Mouse (Mus musculus) heart, embryonic 14.5 days (tissue): ENCODE results near the gene Slc25a11. TPM values are rescaled to one million over a fixed set of nuclear protein-coding genes. Genes with fewer than 3 reads are reported as not detected.
A peak's percentile ranks its signal among the peaks of the same experiment; 100 is the strongest.

ENCODE experiments used
- ATAC-seq: fragments of 200-750 bp; cut with Nextera tagmentation; 2 replicates; pipeline ENCODE4 v1.8.0; 2017; ENCODE audit warnings: low read depth, moderate TSS enrichment; ENCODE audit not compliant: insufficient number of reproducible peaks, insufficient read depth, low FRiP score
- H3K27ac ChIP-seq, 2 experiments: fragments of 200-500 bp in 1 of 2; fragments of 300-500 bp in 1 of 2; sonication (generic) in 1 of 2; replicated peaks in 1 of 2; 2 replicates each; pipeline ENCODE4 v1.5.1; 2012 to 2014; ENCODE audit warnings: low read depth in 2 of 2, low read length in 2 of 2, control low read depth in 1 of 2, mild to moderate bottlenecking in 1 of 2, mixed read lengths in 1 of 2; ENCODE audit not compliant: control insufficient read depth in 1 of 2, insufficient read depth in 1 of 2
- H3K27me3 ChIP-seq: fragments of 300-500 bp; sonication (generic); 2 replicates; pipeline ENCODE4 v1.6.1; 2014; ENCODE audit warnings: mild to moderate bottlenecking, low read length, control low read depth; ENCODE audit not compliant: control insufficient read depth, insufficient read depth
- H3K36me3 ChIP-seq: fragments of 300-500 bp; sonication (generic); 2 replicates; pipeline ENCODE4 v1.6.1; 2014; ENCODE audit warnings: mild to moderate bottlenecking, control low read depth, low read length, mixed read lengths; ENCODE audit not compliant: control insufficient read depth, insufficient read depth
- H3K4me1 ChIP-seq, 2 experiments: fragments of 200-500 bp in 1 of 2; fragments of 300-500 bp in 1 of 2; sonication (generic) in 1 of 2; 2 replicates each; pipeline ENCODE4 v1.6.1; 2012 to 2014; ENCODE audit warnings: low read length in 2 of 2, control low read depth in 1 of 2, mixed read lengths in 1 of 2; ENCODE audit not compliant: control insufficient read depth in 2 of 2, insufficient read depth in 2 of 2
- H3K4me2 ChIP-seq: fragments of 300-500 bp; sonication (generic); 2 replicates; pipeline ENCODE4 v1.6.1; 2014; ENCODE audit warnings: mild to moderate bottlenecking, low read length
- H3K4me3 ChIP-seq, 2 experiments: fragments of 200-500 bp in 1 of 2; fragments of 300-500 bp in 1 of 2; sonication (generic) in 1 of 2; 2 replicates each; pipeline ENCODE4 v1.5.1; 2012 to 2014; ENCODE audit warnings: low read length in 2 of 2, mild to moderate bottlenecking in 2 of 2, control low read depth in 1 of 2, low read depth in 1 of 2, moderate library complexity in 1 of 2; ENCODE audit not compliant: control insufficient read depth in 1 of 2, insufficient read depth in 1 of 2
- H3K9ac ChIP-seq: fragments of 300-500 bp; sonication (generic); 2 replicates; pipeline ENCODE4 v1.6.1; 2014; ENCODE audit warnings: mild to moderate bottlenecking, low read length
- H3K9me3 ChIP-seq: fragments of 300-500 bp; sonication (generic); 2 replicates; pipeline ENCODE4 v1.6.1; 2016; ENCODE audit warnings: low read length, control low read depth; ENCODE audit not compliant: control insufficient read depth
- WGBS: fragments of 180-500 bp; shearing (Covaris S2); extraction: QIAGEN DNeasy Blood & Tissue Kit; methylation state at CpG from one replicate; pipeline ENCODE4 v1.1.7; 2014; 5-methylcytosine and 5-hydroxymethylcytosine counted together
- polyA plus RNA-seq: library from polyadenylated mRNA; unstranded; fragments of >200 nt; fragmentation: Nextera tagmentation; extraction: Ambion mirVana; gene quantifications from 2 replicates; pipeline ENCODE4 v1.2.1, GENCODE M21; 2014

Gene Slc25a11
- polyA plus RNA-seq, 1 experiment from 2014 or later = 290 TPM

- Histone ChIP-seq H3K27ac (no peak overlapping the region), H3K4me2 (no peak overlapping the region), H3K9ac (no peak overlapping the region), H3K9me3 (no peaks in the 10 kb centered on the region), H3K27me3 (no peaks in the 10 kb centered on the region), H3K4me3 (no peak overlapping the region), H3K36me3 (peaks cover 26% of the 10 kb centered on the region), H3K4me1 (peaks cover 10 to 11% of the 10 kb centered on the region in 2 experiments)
- ATAC-seq = no peak
- 79% methylated on average over 8 of the region's 8 CpGs for WGBS
Measured at GRCm38 (mm10) chr11:70639976-70640375, 7.3 kb downstream of the Slc25a11 start.

GRCm38 (mm10) chr11:70638714-70639278 is 8.5 kb downstream of the Slc25a11 start, which contains the start of gene Gp1ba:
Gene Gp1ba, plus strand, starts transcription at chr11:70639122.
- no peaks in the 10 kb centered on the region for H3K27me3 ChIP-seq
- H3K27ac ChIP-seq = peak within 1 kb of the TSS; percentile 68 to 77
- WGBS = 0% methylated on average over 5 of the region's 5 CpGs
- no peak within 1 kb of the TSS for H3K4me2 ChIP-seq
- H3K9me3 ChIP-seq = no peaks in the 10 kb centered on the region
- no peak for ATAC-seq
- H3K36me3 ChIP-seq = peaks cover 14% of the 10 kb centered on the region
- H3K9ac ChIP-seq = no peak within 1 kb of the TSS; the same call in 1 of the 2 replicates
- H3K4me3 ChIP-seq = no peak within 1 kb of the TSS
- peaks cover 10 to 11% of the 10 kb centered on the region in 2 experiments for H3K4me1 ChIP-seq

- Histone ChIP-seq H3K9me3 (no peaks in the 10 kb centered on the region), H3K36me3 (peaks cover 9% of the 10 kb centered on the region), H3K4me1 (peaks cover 10 to 11% of the 10 kb centered on the region in 2 experiments), H3K27ac (peak overlapping the region; percentile 57 to 68), H3K9ac (no peak overlapping the region; the same call in 1 of the 2 replicates), H3K4me3 (no peak overlapping the region), H3K27me3 (no peaks in the 10 kb centered on the region), H3K4me2 (no peak overlapping the region)
- 56% methylated on average over 1 of the region's 1 CpGs for WGBS
- ATAC-seq = no peak
Measured at GRCm38 (mm10) chr11:70638293-70638692, 9.0 kb downstream of the Slc25a11 start.

DNA sequence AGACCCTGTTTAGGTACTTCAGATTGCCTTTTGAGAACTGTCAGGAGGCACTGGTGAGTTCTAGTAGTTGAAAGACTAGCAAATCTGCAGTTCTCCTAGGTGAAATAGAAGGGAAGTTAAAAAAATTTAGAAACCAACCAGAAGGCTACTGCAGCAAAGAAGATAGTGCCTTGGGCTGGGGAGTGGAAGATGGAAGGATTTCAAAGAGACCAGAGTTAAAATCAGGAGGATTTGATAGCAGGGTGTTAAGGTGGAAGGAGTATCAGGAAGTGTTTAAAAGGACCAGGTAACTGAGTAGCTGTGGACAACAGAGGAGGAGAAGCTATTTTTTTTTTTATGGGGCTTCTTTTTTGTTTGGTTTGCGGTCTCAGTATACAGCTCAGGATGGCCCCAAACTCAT is 9.5 kb downstream of the Slc25a11 start:
- no peak for ATAC-seq
- Histone ChIP-seq H3K4me2 (no peak overlapping the region), H3K27ac (peak overlapping the region in 1 of 2 experiments; percentile 68; a peak in 1 of 4 replicates), H3K4me1 (peaks cover 10 to 11% of the 10 kb centered on the region in 2 experiments), H3K4me3 (no peak overlapping the region), H3K36me3 (peaks cover 4% of the 10 kb centered on the region), H3K27me3 (no peaks in the 10 kb centered on the region), H3K9ac (no peak overlapping the region), H3K9me3 (no peaks in the 10 kb centered on the region)
- WGBS = 94% methylated on average over 1 of the region's 1 CpGs

- H3K9me3 ChIP-seq = no peaks in the 10 kb centered on the region
- no peaks in the 10 kb centered on the region for H3K27me3 ChIP-seq
- H3K4me1 ChIP-seq = peaks cover 10 to 11% of the 10 kb centered on the region in 2 experiments
- WGBS = 78% methylated on average over 4 of the region's 4 CpGs
- ATAC-seq = no peak
- no peak overlapping the region for H3K4me3 ChIP-seq
- no peak overlapping the region for H3K9ac ChIP-seq
- H3K27ac ChIP-seq = no peak overlapping the region
- H3K4me2 ChIP-seq = no peak overlapping the region
- H3K36me3 ChIP-seq = no peaks in the 10 kb centered on the region
Measured at GRCm38 (mm10) chr11:70635601-70636000, 11.7 kb downstream of the Slc25a11 start.

DNA sequence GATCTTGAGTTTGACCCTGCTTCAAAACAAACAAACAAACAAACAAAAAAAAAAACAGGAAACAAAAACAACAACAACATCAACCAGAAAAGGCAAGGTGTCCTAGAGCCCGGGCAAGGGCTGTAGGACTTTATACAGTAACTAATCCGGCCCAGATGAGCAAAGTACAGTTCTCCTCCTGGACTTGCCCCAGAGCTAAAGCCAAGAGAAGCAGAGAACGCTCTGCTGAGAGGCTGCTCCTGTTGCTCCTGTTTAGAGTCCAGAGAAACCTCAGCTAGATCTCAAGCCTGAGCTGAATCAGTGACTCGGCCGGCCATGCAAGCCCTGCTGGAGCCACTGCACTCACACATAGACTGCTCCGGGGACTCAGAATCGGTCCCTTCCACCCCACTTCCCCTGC is 17.1 kb downstream of the Slc25a11 start:
- no peaks in the 10 kb centered on the region for H3K4me1 ChIP-seq
- no peaks in the 10 kb centered on the region for H3K36me3 ChIP-seq
- H3K27me3 ChIP-seq = no peaks in the 10 kb centered on the region
- ATAC-seq = no peak
- 53% methylated on average over 7 of the region's 7 CpGs for WGBS
- no peak overlapping the region for H3K9ac ChIP-seq
- H3K4me3 ChIP-seq = no peak overlapping the region
- H3K9me3 ChIP-seq = no peaks in the 10 kb centered on the region
- H3K4me2 ChIP-seq = no peak overlapping the region
- no peak overlapping the region for H3K27ac ChIP-seq

GRCm38 (mm10) chr11:70629557-70629956 is 17.7 kb downstream of the Slc25a11 start:
- Histone ChIP-seq H3K4me3 (no peak overlapping the region), H3K4me1 (no peaks in the 10 kb centered on the region), H3K9me3 (no peaks in the 10 kb centered on the region), H3K27me3 (no peaks in the 10 kb centered on the region), H3K36me3 (no peaks in the 10 kb centered on the region), H3K4me2 (no peak overlapping the region), H3K27ac (no peak overlapping the region), H3K9ac (no peak overlapping the region)
- 51% methylated on average over 5 of the region's 5 CpGs for WGBS
- ATAC-seq = no peak

- H3K27ac ChIP-seq = no peak overlapping the region
- no peaks in the 10 kb centered on the region for H3K27me3 ChIP-seq
- H3K4me1 ChIP-seq = no peaks in the 10 kb centered on the region
- no peak overlapping the region for H3K4me3 ChIP-seq
- H3K9ac ChIP-seq = no peak overlapping the region
- no peaks in the 10 kb centered on the region for H3K36me3 ChIP-seq
- no peaks in the 10 kb centered on the region for H3K9me3 ChIP-seq
- no peak overlapping the region for H3K4me2 ChIP-seq
- 61% methylated on average over 2 of the region's 2 CpGs for WGBS
- ATAC-seq = no peak
Measured at GRCm38 (mm10) chr11:70628431-70628830, 18.8 kb downstream of the Slc25a11 start.
